Mouse (Mus musculus) retina, embryonic 14.5 days (tissue): Measurements from ENCODE around the gene Rabggta.

Experiments used
- DNase-seq: peaks from one replicate; pipeline ENCODE4 v3.0.0-alpha.2; 2015; ENCODE audit warnings: low spot score

The Rabggta gene

DNA sequence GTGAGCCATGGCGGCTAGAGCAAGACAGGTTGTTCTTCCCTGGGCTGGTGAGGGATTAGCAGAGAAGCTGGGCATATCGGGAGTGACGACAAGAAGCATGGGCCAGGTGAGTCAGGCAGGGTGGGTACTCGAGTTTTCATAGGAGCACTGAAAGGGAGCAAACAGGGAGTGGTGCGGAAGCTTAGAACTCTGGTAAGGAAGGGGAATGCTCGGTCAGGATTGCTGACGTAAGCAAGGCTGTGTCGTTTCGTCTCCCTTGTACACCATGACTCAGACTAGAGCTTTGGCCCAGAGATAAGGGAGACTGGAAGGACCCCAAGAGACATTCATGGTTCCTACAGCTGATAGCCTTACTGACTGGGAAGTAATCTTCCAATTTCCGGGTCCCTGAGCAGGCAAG lies 11.8 kb upstream of the Rabggta start:
- DNase-seq, result no peak

- no peak for DNase-seq
Observed at GRCm38 (mm10) chr14:55730531-55731032, 8.5 kb upstream of the Rabggta start.

DNA sequence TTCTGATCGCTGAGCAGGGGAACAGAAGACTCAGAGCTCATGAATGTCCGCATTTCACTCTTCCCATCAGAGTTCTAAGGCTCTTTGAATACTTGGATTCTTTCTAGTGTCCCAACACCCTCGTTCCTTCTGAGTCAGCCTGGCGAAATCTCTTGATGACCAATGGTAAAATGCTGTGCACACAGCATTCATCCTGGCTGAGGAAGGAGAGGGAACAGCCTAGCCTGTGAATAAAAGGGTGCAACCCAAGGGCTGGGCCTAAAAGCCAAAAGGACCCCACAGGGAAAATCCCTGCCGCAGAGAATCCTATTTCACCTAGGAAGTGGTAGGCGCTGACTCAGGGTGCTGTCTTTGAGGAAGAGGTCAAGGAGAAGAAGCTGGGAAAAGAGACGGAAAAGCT lies 8.1 kb upstream of the Rabggta start:
- DNase-seq, result no peak

DNA sequence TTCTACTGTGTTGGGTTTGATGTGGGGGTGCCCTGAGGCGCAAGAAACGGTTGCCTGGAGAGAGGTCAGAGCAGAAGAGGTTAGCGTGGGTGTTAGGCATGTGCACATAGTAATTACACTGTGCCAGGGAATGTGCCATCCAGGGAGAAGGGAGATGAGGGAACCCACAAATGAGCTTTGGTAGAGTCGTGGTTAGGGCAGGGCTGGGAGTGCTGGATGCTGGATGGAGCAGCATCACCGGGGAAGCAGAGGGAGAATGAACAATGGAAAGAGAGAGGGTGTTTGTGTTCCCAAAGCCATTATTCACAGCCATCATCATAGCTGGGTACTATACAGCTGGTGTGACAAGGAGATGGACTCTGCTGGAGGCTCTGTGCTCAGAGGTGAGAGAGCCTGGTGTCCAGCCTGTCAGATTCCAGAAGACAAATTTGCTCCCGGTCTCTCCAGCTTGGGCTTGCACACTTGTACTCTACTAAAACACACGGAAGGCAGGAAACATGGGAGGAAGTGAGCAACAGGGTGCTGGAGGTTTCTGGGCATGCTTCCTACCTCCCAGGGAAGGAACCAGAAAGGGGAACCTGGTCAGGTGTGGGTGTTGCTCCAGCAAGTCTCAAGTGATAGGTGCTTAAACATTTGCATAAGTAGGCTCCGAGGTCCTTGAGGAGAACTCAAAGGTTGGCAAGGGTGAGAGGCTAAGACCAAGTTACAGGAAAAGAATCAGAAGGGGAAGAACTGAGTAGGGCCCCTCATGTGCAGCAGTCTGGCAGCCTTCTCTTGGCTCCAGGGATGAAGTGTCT lies 6.0 kb upstream of the Rabggta start:
- DNase-seq, result no peak

GRCm38 (mm10) chr14:55726261-55726660 lies 4.2 kb upstream of the Rabggta start:
- DNase-seq, result no peak

GRCm38 (mm10) chr14:55724411-55724871 lies 2.4 kb upstream of the Rabggta start:
- DNase-seq, result no peak

DNA sequence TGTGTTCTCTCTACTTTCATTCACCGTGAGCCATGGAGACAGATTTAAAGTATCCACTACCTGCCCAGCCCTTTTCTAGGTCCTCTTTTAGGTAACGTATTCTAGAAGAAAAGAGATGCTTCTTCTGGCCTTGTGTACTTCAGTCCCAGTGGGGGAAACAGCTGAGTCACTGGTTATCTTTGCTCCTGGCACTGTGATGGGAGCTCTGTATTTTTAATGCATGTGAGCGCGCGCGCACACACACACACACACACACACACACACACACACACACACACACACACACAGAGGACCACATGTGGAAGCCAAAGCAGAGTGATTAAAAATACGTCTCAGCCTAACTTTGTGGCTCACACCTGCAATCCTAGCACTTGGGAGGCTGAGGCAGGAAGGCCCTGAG lies 1.4 kb upstream of the Rabggta start:
- no peak for DNase-seq

DNA sequence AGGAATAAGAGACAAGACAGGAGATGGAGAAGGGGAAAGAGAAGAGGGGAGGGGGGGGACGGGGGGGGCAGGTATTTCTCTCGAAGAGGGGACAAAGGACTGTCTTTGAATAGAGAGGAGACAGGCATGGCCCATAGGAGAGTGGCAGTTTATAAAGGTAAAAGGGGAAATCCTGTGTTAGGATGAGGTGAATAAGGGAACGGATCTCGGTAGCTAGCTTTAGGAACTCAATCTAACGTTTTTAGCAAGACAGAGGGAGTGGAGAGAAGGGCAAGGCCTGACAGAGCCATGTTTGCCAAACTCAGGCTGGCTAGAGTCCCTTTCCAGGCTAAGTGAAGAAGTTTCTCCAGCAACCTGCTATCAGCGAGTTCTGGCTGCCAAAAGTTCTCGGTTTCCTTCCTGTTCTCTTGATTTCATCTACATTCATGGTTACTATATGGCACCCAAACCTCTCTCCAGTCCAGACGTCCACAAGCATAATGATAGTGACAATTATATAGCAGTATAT lies 429 bp upstream of the Rabggta start:
- no peak for DNase-seq

- no peak for DNase-seq
Observed at GRCm38 (mm10) chr14:55721076-55721475, 987 bp downstream of the Rabggta start.

DNA sequence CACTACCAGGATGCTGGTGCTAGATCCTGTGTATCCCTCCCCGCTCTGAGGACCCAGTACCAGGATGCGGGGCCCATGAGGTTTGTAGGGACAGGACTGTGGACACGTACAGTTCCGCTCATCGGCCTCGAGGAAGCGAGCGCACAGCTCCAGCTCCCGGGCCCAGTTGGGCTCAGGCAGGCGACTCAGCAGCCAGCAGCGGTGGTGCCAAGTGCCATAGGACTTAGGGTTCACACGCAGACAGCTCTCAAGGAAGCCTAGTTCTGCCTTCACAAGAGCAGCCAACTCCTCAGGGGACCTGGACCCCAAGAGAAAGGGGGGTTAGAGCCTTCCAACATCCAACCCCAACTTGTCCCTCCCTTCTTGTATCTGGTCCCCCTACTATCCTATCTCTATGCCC lies 1.4 kb downstream of the Rabggta start:
- no peak for DNase-seq

- no peak for DNase-seq
Observed at GRCm38 (mm10) chr14:55719737-55720136, 2.3 kb downstream of the Rabggta start.

DNA sequence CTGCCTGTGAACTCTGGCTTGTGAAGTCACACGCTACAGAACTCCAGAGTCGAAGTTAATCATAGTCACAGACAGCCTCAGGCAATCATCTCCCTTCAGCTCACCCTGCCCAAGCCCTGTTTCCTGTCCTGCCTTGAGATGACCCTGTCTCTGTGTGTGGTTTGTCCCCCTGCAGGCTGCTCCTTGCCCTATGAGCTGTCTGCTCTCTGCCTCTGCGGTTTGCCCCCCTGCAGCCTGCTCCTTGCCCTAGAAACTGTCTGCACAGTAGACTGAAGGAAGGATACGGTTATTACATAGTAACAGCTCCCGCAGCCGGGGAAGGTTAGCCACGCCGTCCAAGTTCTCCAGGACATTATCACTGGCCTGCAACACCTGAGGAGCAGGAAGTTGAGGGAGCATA lies 5.2 kb downstream of the Rabggta start:
- DNase-seq, result no peak

- DNase-seq, result no peak
Observed at GRCm38 (mm10) chr14:55716271-55716670, 5.8 kb downstream of the Rabggta start.

DNA sequence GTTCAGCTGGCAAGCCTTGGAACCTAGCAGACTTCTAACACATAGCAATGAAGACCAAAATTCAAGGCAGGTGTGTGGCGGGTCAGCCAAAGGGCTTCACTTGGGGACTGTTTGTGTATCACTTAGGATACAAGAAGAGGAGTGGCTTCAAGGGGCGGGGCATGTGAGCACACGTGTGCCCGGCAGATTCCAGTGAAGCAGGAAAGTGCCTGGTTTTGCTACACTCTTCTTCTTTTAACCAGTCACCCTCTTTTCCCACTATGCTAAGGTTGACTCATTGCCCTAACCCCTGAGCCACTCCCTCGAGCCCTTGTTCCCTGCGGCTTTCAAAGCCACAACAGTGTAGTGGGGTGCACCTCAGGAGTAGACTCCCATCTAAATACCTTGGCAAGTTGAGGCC lies 7.2 kb downstream of the Rabggta start:
- no peak for DNase-seq

GRCm38 (mm10) chr14:55713729-55714122 lies 8.3 kb downstream of the Rabggta start, which contains the start of gene Tgm1:
Gene Tgm1, minus strand, starts transcription at chr14:55713926.
- no peak for DNase-seq

DNA sequence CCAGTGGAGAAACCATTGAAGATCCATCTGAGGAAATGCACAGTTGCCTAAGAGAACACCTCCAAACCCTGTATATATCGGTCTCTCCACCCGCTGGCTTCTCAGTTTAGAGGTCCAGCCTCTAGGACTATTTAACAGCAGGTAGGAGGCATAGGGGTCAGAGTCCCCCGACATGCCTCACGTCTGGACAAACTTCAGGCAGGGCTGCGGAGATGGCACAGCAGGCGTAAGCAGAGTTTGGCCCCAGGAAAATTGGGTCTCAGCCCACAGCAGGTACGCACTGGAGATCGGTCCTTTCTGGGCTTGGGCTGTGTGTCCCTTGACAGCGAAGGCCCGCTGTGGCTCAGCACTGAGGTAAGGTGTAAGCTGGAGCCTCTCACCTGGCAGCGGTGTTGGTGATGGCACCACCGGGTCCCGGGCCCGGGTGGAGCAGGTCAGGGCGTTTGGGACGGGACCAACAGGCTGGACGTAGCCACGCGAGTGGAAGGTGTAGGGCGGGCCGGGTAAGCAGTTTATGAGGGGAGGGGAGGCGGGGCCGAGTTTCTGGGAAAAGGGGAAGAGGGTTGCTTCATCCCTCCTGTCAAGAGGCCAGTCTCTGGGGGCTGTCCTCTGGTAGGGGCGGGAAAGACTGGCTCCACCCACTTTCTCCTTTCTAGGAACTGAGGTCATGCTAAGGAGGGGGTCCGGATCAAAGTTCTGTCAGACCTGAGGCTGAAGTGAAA lies 8.9 kb downstream of the Rabggta start:
- peak; percentile 28 for DNase-seq

DNA sequence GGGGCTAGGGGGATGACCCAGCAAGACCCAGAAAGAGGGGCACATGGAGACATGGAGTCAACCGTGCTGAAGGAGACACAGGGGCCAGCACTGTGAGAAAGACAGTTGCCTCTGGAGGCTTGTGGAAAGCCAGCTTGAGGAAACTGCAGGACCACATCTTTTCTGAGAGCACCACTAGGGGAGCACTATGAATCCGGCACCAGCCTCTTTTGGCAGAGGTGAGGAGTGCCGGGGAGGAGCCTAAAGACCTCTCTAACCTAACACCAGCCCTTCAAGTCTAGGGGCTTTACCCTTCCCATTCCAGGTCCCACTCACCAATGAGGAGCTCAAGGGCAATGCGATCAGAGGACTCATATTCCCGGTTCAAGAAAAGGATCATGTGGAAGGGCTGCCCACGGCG lies 10.3 kb downstream of the Rabggta start:
- DNase-seq, result no peak

GRCm38 (mm10) chr14:55709509-55709908 lies 12.6 kb downstream of the Rabggta start:
- DNase-seq, result no peak

DNA sequence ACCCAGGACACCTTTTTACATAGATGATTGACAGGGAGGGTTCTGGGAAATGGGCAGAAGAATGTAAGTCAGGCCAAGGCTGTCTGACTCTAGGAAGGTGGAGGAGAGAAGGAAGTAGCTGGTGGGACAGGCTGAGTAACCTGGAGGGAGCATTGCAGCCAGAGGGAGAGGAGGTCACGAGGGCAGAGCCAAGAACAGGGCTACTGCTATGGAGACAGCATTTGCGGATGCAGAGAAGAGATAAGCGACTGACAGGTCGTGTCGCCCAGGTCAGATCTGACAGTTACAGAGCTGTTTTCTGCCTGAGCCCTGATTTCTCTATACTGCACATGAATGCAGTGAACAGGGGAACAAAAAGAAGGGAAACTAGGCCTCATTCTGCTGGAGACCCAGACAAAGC lies 14.7 kb downstream of the Rabggta start:
- DNase-seq, result no peak

GRCm38 (mm10) chr14:55706051-55706600 lies 15.9 kb downstream of the Rabggta start:
- DNase-seq, result no peak

GRCm38 (mm10) chr14:55702761-55703160 lies 19.3 kb downstream of the Rabggta start:
- no peak for DNase-seq

- no peak for DNase-seq
Observed at GRCm38 (mm10) chr14:55701131-55701530, 20.9 kb downstream of the Rabggta start.

DNA sequence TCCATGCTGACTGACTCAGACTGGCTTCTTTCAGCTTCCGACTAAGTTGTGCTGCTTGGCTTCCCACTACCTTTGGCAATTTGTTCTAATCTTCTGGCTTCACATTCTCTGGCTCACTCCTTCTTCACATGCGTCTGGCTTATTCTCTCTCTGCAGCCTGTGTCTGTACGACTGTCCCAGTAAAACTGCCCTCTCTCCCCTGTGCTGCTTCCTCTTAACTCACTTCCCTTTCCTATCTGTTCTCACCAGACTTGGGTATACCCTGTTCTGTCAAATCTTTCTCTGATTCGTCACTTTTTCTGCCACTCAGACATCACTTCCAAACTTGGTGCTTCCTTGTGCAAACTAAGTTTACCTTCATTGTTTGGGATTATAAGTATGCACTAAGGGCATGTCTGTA lies 24.8 kb downstream of the Rabggta start:
- DNase-seq, result no peak
